Mouse (Mus musculus): Measurements from ENCODE around the gene Slc16a11.

The Slc16a11 gene

DNA sequence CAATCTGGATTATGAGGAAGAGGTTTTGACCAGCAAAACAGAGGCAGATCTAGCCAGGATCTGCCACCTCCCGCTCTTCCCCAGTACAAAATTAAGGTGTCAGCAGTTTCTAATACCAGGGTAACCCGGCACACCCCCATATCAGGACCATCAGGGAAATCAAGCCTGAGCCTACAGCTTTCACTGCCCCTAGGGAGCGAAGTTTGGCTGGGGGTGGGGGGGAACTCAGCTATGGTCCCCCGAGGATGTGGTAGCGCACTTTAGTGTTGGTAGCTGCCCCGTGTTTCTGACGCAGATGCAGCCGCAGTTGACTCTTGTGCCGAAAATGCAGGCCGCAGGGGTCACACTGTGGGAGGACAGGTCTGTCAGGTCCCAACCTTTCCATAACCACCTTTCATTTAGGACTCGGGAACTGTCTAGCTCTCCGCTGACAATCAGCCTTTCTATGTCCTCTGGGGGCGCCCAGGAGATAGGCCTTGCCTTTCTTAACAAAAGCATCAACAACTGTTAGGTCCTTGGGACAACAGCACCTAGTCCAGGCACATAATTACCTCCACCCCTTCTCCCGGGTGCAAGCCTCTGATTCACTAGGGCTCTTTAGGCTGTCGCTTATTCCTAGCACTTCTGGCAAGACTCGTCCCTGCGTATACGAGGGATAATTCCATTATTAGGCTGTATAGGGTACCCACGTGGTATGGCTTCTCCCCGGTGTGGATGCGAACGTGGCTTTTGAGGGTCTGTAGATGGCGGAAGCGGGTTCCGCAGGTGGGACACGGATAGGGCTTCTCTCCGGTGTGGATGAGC is 13.4 kb downstream of the Slc16a11 start:
- no peak for DNase-seq (ENCODE audit: low spot score)

DNA sequence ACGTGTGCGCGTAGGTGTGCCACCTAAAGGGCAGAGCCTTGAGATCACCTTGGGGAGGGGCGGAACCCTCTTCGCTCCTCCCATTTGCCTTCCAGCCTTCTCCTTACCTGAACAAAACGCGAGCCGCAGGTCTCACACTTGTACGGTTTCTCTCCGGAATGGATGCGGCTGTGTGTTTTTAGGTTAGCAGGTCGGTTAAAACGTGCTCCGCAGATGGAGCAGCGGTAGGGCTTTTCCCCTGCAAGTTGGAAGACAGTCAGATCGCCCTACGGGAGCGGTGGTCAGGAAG is 14.0 kb downstream of the Slc16a11 start:
- no peak for DNase-seq (ENCODE audit: low spot score)

DNA sequence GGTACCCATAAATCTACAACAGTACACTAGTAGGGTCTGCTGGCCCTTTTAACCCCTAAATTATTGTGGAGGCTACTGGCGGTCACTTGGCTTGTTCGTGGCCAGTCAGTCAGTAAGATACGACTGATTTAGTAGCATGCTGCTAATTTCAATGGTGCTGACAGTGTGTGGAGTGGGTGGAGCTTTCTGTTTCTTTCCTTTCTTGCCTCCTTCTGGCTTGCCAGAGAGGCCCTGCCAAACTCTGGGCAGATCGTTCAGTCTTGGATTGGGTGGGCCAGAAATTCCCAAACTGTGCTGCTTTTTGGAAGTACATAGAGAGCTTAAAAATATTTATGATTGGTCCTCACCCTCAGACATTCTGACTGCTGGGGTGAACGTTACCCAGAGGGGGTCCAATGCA is 14.6 kb downstream of the Slc16a11 start:
- DNase-seq (ENCODE audit: low spot score), result no peak

DNA sequence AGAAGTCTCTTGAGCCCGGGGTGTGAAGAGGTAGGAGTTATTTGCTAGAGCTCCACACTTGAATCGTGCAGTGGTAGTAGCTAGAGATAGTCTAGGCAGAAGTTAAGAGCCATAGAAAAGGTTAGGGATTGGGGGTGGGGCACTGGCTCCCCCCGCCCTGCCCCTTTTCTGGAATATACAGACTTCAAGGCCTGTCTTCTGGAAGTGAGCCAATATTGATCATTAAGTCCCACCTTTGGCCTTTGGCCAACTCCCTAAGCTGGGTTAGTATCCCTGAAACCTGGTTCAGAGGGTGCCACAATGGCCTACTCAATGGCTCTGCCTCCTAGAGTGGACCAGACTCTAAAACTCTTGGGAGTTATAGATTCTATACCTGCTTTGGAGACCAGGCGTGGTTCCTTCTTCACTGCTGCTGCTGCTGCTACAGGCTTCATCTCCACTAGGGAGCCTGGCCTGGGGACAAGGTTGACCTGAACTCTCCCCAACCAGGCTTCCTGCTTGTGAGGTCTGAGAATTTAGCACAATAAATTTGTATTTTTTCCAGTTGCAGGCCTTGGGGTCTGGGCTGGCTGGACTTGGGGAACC is 15.2 kb downstream of the Slc16a11 start:
- no peak for DNase-seq (ENCODE audit: low spot score)

DNA sequence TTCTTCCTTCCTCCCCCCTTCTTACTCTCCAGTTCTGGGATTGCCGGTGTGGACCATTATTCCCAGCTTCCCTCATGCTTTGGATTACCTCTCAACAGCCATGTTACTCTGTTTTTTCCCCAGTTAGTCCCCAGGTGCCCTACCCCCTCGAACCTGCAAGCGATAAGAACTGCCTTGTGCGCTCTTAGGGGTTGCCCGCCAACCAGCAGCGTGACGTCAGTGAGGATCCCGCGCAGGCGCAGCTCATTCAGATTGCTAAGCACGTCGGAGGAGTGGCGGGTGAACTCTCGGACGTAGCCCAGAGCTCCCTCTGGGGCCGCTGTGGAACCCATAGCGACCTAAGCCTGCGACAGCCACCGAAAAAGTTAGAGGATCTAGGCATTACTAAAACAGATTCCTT is 16.3 kb downstream of the Slc16a11 start:
- no peak for DNase-seq (ENCODE audit: low spot score)

DNA sequence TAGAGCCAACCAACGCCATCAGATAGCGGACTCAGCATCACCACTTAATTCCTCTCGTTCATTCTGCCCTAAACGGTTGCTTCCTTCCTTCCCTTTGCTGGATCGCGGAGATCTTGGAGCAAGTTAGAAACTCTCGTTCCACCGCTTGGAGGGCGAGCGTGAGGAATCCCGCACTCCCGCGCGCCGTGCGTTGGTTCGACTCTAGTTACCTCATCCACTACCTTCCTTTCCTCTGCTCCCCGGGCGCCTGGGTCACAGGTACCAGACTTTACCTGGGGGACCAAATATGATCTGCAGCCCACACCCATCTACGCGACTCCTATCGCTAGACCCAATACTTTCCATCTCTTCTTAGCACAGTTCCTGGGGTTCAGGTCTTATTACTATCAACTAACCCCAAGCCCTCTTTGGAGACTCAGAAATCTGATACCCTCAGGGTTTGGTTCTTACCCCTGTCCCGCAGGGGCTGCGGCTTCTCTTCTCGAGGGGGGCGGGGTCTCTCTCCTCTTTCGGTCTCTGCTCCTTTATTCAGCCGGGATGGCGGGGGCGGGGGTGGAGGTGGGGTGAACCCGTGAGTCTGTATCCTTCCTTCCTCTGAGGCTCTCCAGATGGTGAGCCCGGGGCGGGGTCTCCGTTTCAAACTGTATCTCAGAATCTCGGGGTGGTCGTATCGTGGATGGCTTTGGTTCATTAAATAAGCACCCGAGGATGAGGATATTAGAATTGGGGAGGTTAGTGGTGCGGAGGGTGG is 16.9 kb downstream of the Slc16a11 start, which contains the start of gene Bcl6b:
TSS of gene Bcl6b (minus strand) at position 539 of the 751 bp plus-strand sequence.
- no peak for DNase-seq (ENCODE audit: low spot score)

DNA sequence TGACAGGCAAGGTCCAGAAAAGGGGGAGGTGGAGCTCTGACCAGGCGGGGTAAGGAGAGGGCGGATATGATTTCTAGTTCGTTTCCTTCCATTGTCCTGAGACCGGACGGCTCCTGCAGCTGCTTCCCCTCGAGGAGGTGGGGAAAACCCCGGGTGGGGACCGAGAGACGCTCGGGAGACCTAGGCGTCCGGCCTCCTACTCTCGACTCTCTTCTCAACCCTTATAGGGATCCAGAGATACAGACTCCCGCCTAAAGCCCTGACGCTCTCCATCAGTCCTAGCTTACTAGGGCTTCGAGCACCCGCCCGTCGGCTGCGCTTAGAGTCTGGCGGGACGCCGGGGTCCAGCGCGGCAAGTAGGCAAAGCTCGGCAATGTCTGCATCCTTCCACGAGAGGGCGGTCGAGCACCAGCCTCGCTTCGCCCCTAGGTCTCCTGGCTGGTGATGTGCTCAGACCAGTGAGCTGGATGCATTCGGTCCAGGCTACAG is 17.7 kb downstream of the Slc16a11 start:
- peak; percentile 66 for DNase-seq (ENCODE audit: low spot score)

DNA sequence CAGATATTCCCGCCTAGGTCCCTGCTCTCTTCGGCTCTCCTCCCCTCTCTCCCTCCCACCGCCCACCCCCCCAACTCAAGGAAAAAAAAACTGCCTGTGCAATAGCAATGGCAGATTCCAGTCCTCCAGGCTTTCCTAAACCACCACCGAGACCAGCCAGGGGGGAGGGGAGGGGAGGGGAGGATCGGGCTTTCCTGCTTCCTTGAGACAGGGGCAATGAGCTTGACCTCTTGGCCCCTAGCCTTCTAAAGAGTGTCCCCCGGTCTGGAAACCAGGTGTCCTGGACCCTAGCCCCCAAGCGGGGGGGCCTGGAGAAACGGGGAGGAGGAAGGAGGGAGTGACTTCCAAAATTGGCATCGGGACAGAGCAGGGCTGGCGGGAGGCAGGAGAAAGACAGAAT is 20.0 kb downstream of the Slc16a11 start:
- DNase-seq (ENCODE audit: low spot score), result no peak

DNA sequence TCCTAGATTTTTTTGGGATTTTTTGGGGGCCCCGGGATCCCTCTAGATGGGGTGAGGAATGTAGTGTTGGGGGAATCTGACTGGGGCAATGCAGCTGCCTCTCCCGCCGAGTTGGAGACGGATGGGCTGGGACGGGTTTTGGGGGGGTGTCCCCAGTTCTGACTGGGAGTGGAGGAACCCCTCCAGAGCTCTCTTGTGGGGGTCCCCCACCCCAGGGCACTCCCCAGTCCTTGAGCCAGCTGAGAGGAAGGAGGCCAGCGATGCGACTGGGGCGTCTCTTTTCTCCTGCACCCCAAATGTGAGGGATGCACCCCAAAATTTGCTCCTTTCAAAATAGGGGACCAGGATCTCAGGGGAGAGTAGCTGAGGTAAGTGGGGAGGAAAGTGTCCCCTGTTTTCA is 20.5 kb downstream of the Slc16a11 start:
- no peak for DNase-seq (ENCODE audit: low spot score)

DNA sequence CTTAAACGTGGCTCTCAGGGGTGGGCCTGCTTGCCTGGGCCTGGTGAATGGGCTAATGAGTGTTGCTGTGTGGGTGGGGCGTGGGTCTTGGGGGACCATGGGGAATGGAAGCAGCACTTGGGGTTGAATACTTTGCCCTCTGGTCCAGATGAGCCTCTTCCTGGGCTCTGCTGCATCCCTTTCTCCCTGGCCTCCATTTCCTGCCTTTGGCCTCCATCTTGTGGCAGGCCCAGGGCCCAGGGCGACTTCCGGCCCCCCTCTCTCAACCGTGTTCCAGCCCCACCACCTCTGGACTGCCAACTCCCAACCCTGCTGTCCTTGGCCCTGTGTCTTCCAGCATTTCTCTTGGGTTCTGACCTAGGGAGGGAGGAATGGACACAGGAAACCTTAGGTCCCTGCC is 21.5 kb downstream of the Slc16a11 start:
- peak; percentile 66 for DNase-seq (ENCODE audit: low spot score)

DNA sequence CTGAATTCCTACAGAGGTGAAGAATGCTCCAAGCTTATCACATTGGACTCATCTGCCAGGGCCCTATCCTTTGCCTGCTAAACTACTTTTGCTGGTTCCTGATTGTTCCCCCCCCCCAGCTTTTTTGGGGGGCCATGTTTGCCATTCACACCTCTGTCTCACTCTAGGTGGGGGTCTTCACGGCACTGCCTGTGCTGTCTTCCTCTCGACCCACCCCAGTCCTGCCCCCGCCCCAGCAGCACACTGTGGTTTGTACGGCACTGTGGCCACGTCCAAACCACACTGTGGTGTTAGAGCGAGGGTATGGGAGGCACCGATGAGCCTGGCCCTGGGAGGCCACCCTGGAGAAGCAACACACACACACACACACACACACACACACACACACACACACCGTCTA is 21.9 kb downstream of the Slc16a11 start:
- no peak for DNase-seq (ENCODE audit: low spot score)

DNA sequence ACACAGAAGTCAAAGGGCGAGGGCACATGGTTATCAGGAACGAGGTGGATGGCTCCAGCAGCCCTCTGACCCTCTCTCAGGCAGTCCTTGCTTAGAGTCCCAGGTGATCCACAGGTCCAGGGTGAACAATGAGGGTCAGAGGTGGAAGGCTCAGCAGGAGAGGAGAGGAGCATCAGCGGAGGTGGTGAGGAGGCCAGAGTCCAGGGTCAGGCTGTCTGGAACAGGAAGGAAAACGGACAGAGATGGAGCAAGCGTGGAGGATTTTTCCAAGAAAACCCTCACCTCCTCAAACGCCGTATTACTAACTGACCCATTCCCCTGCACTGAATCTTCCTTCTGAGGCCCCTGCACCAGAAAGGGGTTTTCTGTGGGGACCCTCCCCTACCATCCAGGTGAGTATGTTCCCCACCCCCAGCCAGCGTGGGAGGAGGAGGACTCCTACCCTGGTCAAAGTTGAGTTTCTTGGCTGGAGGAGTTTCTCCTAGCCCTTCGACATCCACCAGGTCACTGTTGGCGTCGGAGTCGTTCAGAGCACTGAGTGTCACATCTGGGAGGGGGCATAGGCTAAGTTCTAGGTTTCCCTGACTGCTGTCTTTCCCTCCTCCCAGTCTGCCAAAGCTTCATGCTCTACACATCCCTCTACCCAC is 22.8 kb downstream of the Slc16a11 start:
- DNase-seq (ENCODE audit: low spot score), result no peak

DNA sequence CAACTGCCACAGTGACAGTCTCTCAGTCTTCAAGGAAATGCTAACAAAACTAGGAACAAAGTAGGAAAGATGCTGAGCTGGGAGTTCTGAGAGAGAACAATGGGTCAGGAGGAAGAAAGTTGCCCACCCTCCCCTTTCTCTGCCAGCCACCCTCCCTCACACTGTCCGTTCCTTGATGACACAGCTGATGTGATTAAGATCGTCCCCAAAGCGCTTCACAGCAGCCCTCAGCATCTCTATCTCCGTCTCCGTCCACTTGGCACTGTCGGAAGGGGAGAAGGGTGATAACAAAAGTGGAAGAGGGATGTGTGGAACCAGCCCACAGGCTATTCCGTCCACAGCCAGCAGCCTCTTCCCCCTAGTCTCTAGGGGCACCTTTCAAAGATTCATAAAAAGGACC is 24.2 kb downstream of the Slc16a11 start:
- no peak for DNase-seq (ENCODE audit: low spot score)

DNA sequence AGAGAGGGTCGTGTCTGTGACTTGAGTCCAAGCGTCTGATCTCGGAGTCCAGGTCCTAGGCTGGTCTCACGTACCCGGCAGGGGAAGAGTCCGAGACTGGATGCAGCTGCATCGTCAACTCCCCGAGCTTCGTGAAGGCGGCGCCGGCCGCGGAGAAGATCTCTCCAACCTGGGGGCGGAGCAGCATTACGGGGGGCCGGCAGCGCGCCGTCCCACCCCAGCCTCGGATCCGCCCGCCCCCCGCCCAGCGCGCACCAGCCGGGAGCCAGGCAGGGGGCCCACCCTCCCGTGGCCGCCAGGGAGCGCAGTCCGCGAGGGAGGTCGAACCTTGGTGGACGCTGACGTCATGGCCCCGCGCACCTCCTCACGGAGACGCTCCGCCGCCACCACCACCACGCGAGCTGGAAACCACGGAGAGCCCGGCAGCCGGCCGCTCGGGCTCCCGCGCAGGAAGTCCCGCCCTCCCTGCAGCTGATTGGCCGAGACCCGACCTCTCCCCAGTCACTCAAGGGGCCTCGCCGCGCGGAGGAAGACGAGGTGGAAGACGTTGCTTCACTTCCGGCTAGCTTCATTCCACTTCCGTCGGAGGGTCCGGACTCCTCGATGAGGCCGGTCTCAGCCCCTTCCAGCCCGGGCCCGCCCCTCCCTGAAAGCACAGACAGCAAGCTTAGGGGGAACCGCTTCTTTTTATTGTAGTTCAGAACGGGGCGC is 25.1 kb downstream of the Slc16a11 start, which contains the start of gene 0610010K14Rik:
TSS of gene 0610010K14Rik (minus strand) at position 458 of the 711 bp plus-strand sequence.
- DNase-seq (ENCODE audit: low spot score), result peak; percentile 96

DNA sequence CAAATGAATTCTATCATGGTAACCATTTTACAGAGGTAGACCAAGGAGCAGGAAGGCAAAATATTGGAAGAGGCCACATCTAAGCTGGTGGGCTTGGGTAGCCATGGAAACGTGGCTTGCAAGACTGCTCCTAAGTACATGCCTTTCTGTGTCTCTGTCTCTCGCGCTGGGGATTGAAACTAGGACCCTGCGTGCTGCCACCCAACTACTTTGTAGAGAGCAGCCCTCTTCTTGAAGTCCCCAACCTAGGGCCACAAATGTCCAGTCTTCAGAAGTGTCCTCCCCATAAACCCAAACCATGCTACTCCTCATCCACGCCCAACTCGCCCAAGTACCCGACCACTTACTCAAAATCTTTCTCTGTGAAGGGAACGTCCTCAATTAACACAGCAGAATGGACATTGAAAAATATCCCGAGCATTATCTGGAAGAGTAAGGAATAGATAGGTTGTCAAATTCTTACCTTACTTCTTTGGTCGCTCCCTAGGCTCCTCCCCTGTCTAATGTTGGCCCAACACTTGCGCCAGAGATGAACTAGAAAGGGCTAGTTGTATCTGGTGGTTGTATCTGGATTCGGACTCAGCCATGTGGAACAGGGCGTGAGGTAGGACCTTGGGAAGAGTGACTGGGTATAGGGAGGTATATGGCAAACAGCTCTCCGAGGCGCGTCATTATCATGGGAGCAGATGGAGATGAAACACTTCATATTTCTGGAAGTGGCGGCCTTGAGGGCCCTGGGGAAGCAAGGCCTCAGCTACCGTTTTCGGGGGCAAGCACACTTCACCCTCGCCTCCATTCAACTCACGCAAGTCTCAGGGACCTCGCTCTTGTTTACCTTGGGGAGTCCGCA is 26.3 kb downstream of the Slc16a11 start:
- DNase-seq (ENCODE audit: low spot score), result no peak

DNA sequence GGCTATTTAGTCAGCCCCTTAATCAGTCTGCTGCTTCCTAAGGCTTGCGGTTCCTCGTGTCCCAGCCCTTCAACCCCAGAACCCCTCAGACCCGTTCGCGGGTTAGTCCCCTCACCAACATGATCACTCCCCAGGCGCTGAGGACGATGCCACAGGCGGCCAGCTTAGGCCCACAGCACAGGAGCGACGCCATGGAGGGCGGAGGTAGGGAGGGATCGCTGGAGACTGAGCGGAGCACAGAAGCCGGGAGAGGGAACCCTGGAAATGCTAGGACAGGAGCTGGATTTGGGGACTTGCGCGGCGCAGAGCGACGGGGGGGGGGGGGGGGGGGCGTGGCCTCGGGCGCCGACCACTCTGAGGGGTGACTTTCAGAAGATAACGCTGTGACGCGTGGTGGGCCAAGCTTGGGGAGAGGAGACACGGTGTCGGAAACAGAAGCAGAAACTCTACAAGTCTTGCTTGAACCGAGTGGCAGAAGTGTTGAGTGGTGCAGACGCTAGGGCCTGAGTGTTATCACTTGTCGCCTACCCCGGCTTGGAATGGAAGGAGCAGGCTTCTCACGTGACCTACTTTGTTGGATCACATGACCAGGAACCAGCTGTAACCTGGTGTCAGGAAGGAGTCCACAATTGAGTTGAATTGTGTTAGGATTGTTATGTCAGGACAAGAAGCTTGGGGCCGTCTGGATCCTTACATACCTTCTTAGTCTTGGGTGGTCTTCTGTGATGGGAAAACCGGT is 27.2 kb downstream of the Slc16a11 start, which contains the start of the genes Gm21988 and Rnasek:
TSS of gene Gm21988 (minus strand) at position 290 of the 739 bp plus-strand sequence.
TSS of gene Rnasek (minus strand) at position 302 of the 739 bp plus-strand sequence.
- peak; percentile 67 for DNase-seq (ENCODE audit: low spot score)

DNA sequence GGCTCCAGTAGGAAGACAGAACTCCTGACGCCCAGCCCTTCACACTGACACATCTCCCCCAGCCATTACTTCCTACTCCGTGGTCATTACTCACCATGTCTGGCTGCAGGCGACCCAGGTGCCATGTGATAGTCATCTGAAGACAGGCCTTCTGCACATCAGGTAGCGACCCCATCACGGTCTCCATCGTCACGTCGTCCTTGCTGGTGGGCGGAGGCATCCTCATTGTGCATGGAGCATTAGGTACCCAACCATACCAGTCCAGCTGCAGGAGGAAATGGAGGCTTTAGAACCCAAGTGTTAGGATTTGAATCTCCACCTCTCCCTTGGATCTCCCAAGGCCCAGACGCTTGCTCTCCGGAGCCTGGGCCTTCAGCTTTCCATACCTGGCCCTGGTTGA is 30.0 kb downstream of the Slc16a11 start:
- no peak for DNase-seq (ENCODE audit: low spot score)

DNA sequence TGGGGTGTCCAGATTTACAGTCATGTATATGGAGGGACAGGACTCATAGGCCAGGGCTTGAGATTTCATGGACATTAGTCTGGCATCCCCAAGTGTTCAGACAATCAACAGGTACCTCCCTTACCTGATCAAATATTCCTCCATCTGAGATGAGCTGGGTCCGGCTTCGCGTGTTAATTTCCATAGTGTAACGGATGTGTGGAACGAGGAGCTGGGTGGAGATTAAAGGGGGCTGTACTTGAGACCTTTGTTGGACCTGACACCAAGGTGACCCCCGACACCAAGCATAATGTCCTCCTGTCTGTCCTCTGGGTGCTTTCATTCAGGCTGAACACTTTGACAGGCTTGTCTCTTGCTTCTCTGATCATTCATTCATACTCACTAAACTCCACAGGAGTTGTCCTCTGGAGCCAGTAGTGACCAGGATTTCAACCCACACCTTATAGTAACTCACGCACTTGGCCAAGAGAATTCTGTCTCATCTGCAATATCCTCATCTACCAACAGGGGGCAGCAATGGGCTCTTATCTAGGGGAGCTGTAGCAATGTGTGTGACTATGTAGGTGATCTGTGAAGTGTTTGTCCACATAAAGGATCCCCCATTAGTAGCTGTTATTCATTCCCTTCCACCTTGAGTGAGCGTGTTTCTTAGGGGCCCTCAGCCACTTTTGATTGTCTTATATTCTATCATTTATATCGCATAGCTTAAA is 34.7 kb downstream of the Slc16a11 start:
- no peak for DNase-seq (ENCODE audit: low spot score)

DNA sequence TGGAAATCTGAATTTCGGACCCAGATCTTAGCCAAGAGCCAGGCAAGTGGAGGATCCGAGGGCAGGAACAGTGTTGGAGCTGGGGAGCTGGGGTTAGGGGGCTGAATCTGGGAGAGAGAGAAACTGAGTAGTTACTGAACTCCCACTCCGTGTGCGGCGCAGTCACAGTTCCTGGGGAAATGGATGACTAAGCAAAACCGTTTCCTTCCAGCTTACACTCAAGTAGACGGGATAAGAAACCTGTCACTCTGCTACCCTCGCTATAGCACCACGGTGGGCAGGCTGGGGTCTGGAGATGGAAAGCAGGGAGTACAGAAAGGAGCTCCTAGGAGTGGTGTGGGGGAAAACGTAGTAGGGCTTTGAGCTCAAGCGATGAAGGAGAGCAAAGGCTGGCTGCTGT is 37.6 kb downstream of the Slc16a11 start:
- DNase-seq (ENCODE audit: low spot score), result no peak
